Mouse (Mus musculus): Measurements from ENCODE around the gene Smpd1. TPM values are rescaled to one million over a fixed set of nuclear protein-coding genes. Genes with fewer than 3 reads are reported as not detected.

The Smpd1 gene
- total and polyA plus RNA-seq, 3 experiments = 22.2 to 98.7 (median 32.3) TPM

DNA sequence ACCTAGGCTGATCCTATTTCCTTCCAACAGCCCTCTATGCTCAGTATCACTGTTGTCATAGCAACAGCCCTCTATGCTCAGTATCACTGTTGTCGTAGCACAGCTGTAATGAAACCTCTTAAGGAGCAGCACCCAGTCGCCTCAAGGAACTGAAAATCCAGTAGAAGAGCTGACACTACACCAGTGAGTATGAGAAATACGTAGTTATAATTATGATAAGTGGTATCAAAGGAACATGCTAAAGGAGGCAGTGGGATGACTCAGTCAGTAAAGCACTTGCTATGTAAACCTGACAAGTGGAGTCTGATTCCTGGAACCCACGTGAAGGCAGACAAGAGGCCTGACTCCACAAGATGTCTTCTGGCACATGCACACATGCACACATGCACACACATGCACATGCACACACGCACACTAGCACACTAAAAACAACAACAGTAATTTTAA, 40.3 kb upstream of the Smpd1 start:
- Histone ChIP-seq H3K27ac (ENCODE audit: control insufficient read depth, low read depth, low read length) (no peak overlapping the region), H3K9ac (ENCODE audit: control insufficient read depth, low read depth, low read length, poor library complexity, severe bottlenecking) (no peak overlapping the region), H3K79me2 (ENCODE audit: control insufficient read depth, insufficient read depth, low read length, poor library complexity) (no peaks in the 10 kb centered on the region), H3K36me3 (ENCODE audit: control insufficient read depth in 1 of 2, insufficient read depth in 2 of 2, low read length in 2 of 2) (no peaks in the 10 kb centered on the region), H3K4me1 (ENCODE audit: control insufficient read depth in 1 of 2, insufficient read depth in 2 of 2, low read length in 2 of 2) (no peaks in the 10 kb centered on the region), H3K27me3 (ENCODE audit: control insufficient read depth in 1 of 2, insufficient read depth in 2 of 2, low read length in 2 of 2) (no peaks in the 10 kb centered on the region), H3K9me3 (replicated peaks; ENCODE audit: insufficient read depth, low read length) (no peaks in the 10 kb centered on the region), H3K4me3 (ENCODE audit: control insufficient read depth in 1 of 2, insufficient read depth in 1 of 2, low read depth in 2 of 2, low read length in 2 of 2) (no peak overlapping the region)
- TF ChIP-seq NRF1 (IDR thresholded peaks at IDR 0.05; ENCODE audit: insufficient read depth, low read depth, low read length, poor library complexity, severe bottlenecking) = no peak
- TF ChIP-seq ELF1 (IDR thresholded peaks at IDR 0.05; ENCODE audit: low read depth, low read length) = no peak
- TF ChIP-seq MYB (IDR thresholded peaks at IDR 0.05; ENCODE audit: low read depth, low read length) = no peak
- TF ChIP-seq BHLHE40 (IDR thresholded peaks at IDR 0.05; ENCODE audit: borderline replicate concordance, low read depth, low read length) = no peak
- TF ChIP-seq NELFE (IDR thresholded peaks at IDR 0.05; ENCODE audit: low read depth, low read length) = no peak
- TF ChIP-seq USF1 (IDR thresholded peaks at IDR 0.05; ENCODE audit: low read depth, low read length) = no peak
- DNase-seq (ENCODE audit: low read depth, low spot score) = no peak

DNA sequence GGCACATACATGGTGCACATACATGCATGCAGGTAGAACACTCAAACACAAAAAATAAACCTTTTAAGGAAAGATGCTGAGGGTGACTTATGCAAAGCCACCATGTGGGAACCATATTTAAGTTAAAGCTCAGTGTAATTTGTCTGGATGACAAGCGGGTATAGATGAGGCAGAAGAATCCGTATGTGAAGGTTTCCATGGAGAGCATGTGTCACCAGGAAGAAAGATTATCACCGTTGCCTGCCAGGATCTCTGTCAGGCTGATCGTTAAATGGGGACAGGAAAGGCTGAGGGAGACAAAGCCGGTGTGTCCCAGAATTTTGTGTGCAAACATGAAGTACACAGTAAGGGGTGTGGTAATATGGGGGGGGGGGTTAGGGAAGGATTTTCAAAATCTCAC, 39.6 kb upstream of the Smpd1 start:
- no peak for DNase-seq (ENCODE audit: low read depth, low spot score)
- Histone ChIP-seq H3K4me3 (ENCODE audit: control insufficient read depth in 1 of 2, insufficient read depth in 1 of 2, low read depth in 2 of 2, low read length in 2 of 2) (no peak overlapping the region), H3K9me3 (replicated peaks; ENCODE audit: insufficient read depth, low read length) (no peaks in the 10 kb centered on the region), H3K27ac (ENCODE audit: control insufficient read depth, low read depth, low read length) (no peak overlapping the region), H3K4me1 (ENCODE audit: control insufficient read depth in 1 of 2, insufficient read depth in 2 of 2, low read length in 2 of 2) (no peaks in the 10 kb centered on the region), H3K9ac (ENCODE audit: control insufficient read depth, low read depth, low read length, poor library complexity, severe bottlenecking) (no peak overlapping the region), H3K79me2 (ENCODE audit: control insufficient read depth, insufficient read depth, low read length, poor library complexity) (no peaks in the 10 kb centered on the region), H3K27me3 (ENCODE audit: control insufficient read depth in 1 of 2, insufficient read depth in 2 of 2, low read length in 2 of 2) (peaks cover 0 to 4% of the 10 kb centered on the region in 2 experiments; a peak in 1 of 4 replicates), H3K36me3 (ENCODE audit: control insufficient read depth in 1 of 2, insufficient read depth in 2 of 2, low read length in 2 of 2) (no peaks in the 10 kb centered on the region)
- no peak for TF ChIP-seq NELFE (IDR thresholded peaks at IDR 0.05; ENCODE audit: low read depth, low read length)
- TF ChIP-seq ZMIZ1 (IDR thresholded peaks at IDR 0.05; ENCODE audit: low read depth, low read length) = no peak
- no peak for TF ChIP-seq MAX (IDR thresholded peaks at IDR 0.05; ENCODE audit: low read length)
- TF ChIP-seq KAT2A (conservative IDR thresholded peaks at IDR 0.05; ENCODE audit: low read depth, low read length) = no peak
- no peak for TF ChIP-seq ZC3H11A (IDR thresholded peaks at IDR 0.05; ENCODE audit: low read depth, low read length)
- no peak for TF ChIP-seq GATA1 (IDR thresholded peaks at IDR 0.05; ENCODE audit: low read depth, low read length)
- TF ChIP-seq RCOR1 (IDR thresholded peaks at IDR 0.05; ENCODE audit: low read depth, low read length) = no peak
- no peak for TF ChIP-seq MXI1 (IDR thresholded peaks at IDR 0.05; ENCODE audit: low read depth, low read length)
- no peak for TF ChIP-seq ZKSCAN1 (IDR thresholded peaks at IDR 0.05; ENCODE audit: low read depth, low read length)
- TF ChIP-seq JUND (IDR thresholded peaks at IDR 0.05; ENCODE audit: low read depth, low read length) = no peak
- no peak for TF ChIP-seq MAFK (IDR thresholded peaks at IDR 0.05; ENCODE audit: borderline replicate concordance, low read depth, low read length)
- TF ChIP-seq USF1 (IDR thresholded peaks at IDR 0.05; ENCODE audit: low read depth, low read length) = no peak
- no peak for TF ChIP-seq TAL1 (IDR thresholded peaks at IDR 0.05; ENCODE audit: low read length)
- TF ChIP-seq TCF12 (IDR thresholded peaks at IDR 0.05; ENCODE audit: low read depth, low read length) = no peak
- no peak for TF ChIP-seq E2F4 (IDR thresholded peaks at IDR 0.05; ENCODE audit: borderline replicate concordance, low read depth, low read length)
- TF ChIP-seq ZNF384 (IDR thresholded peaks at IDR 0.05; ENCODE audit: low read depth, low read length) = no peak
- TF ChIP-seq MAZ (IDR thresholded peaks at IDR 0.05; ENCODE audit: low read depth, low read length) = no peak
- TF ChIP-seq TBP (IDR thresholded peaks at IDR 0.05; ENCODE audit: low read depth, low read length) = no peak
- TF ChIP-seq CHD1 (IDR thresholded peaks at IDR 0.05; ENCODE audit: low read depth, low read length) = no peak
- no peak for TF ChIP-seq MYB (IDR thresholded peaks at IDR 0.05; ENCODE audit: low read depth, low read length)

Data from MEL (cell line).